Mouse (Mus musculus): ENCODE data around the gene Cdh24. TPM values are rescaled to one million over a fixed set of nuclear protein-coding genes. Genes with fewer than 3 reads are reported as not detected.

The Cdh24 gene
- total RNA-seq, 2 experiments from 2014 or later, result 0.41 to 0.54 TPM

- ATAC-seq (replicated peaks; ENCODE audit: poor library complexity, severe bottlenecking), result no peak
These were observed 31.2 kb downstream of the Cdh24 start for GRCm38 (mm10) chr14:54609962-54610361.

GRCm38 (mm10) chr14:54609245-54609644 is 31.9 kb downstream of the Cdh24 start:
- ATAC-seq (replicated peaks; ENCODE audit: poor library complexity, severe bottlenecking), result no peak

GRCm38 (mm10) chr14:54607226-54607625 is 33.9 kb downstream of the Cdh24 start:
- no peak for ATAC-seq (replicated peaks; ENCODE audit: poor library complexity, severe bottlenecking)

- ATAC-seq (replicated peaks; ENCODE audit: poor library complexity, severe bottlenecking), result peak; percentile 61
These were observed 35.3 kb downstream of the Cdh24 start, which contains the start of gene 4931414P19Rik for GRCm38 (mm10) chr14:54605752-54606321. Gene 4931414P19Rik, minus strand, starts transcription at chr14:54605993.

- ATAC-seq (replicated peaks; ENCODE audit: poor library complexity, severe bottlenecking), result no peak
These were observed 37.5 kb downstream of the Cdh24 start for GRCm38 (mm10) chr14:54603686-54604085.

GRCm38 (mm10) chr14:54603038-54603654 is 38.0 kb downstream of the Cdh24 start:
- peak; percentile 99 for ATAC-seq (replicated peaks; ENCODE audit: poor library complexity, severe bottlenecking)

GRCm38 (mm10) chr14:54602613-54603012 is 38.6 kb downstream of the Cdh24 start:
- no peak for ATAC-seq (replicated peaks; ENCODE audit: poor library complexity, severe bottlenecking)

- no peak for ATAC-seq (replicated peaks; ENCODE audit: poor library complexity, severe bottlenecking)
These were observed 39.6 kb downstream of the Cdh24 start for GRCm38 (mm10) chr14:54601601-54602000.

GRCm38 (mm10) chr14:54597084-54597483 is 44.1 kb downstream of the Cdh24 start:
- ATAC-seq (replicated peaks; ENCODE audit: poor library complexity, severe bottlenecking), result peak; percentile 48; the same call in 1 of the 2 replicates

GRCm38 (mm10) chr14:54594631-54595414 is 46.3 kb downstream of the Cdh24 start:
- no peak for ATAC-seq (replicated peaks; ENCODE audit: poor library complexity, severe bottlenecking)

GRCm38 (mm10) chr14:54594055-54594454 is 47.1 kb downstream of the Cdh24 start:
- ATAC-seq (replicated peaks; ENCODE audit: poor library complexity, severe bottlenecking), result no peak

GRCm38 (mm10) chr14:54592319-54592934 is 48.7 kb downstream of the Cdh24 start:
- no peak for ATAC-seq (replicated peaks; ENCODE audit: poor library complexity, severe bottlenecking)

- no peak for ATAC-seq (replicated peaks; ENCODE audit: poor library complexity, severe bottlenecking)
These were observed 50.1 kb downstream of the Cdh24 start for GRCm38 (mm10) chr14:54591056-54591455.

GRCm38 (mm10) chr14:54583681-54584338 is 57.4 kb downstream of the Cdh24 start:
- ATAC-seq (replicated peaks; ENCODE audit: poor library complexity, severe bottlenecking), result peak; percentile 65

GRCm38 (mm10) chr14:54582536-54582935 is 58.6 kb downstream of the Cdh24 start:
- ATAC-seq (replicated peaks; ENCODE audit: poor library complexity, severe bottlenecking), result no peak

Other genes starting within 250 kb of the Cdh24 start
- 10.3 and 10.7 TPM in 2 replicates for gene Slc7a7, start 223.6 kb downstream of the Cdh24 start, total RNA-seq (2014; fragmentation: Nextera tagmentation)
- gene Slc7a7, start 223.6 kb downstream of the Cdh24 start, total RNA-seq (2017), result 3.0 and 3.1 TPM in 2 replicates
- 63.7 and 100 TPM in 2 replicates for gene Mrpl52, start 214.5 kb downstream of the Cdh24 start, total RNA-seq (2014; fragmentation: Nextera tagmentation)
- gene Mrpl52, start 214.5 kb downstream of the Cdh24 start, total RNA-seq (2017), result 34.0 and 40.1 TPM in 2 replicates
- gene Mmp14, start 209.8 kb downstream of the Cdh24 start, total RNA-seq (2014; fragmentation: Nextera tagmentation), result not detected in 2 replicates
- gene Mmp14, start 209.8 kb downstream of the Cdh24 start, total RNA-seq (2017), result not detected in 2 replicates
- gene Lrp10, start 177.2 kb downstream of the Cdh24 start, total RNA-seq (2014; fragmentation: Nextera tagmentation), result 37.3 and 41.5 TPM in 2 replicates
- gene Lrp10, start 177.2 kb downstream of the Cdh24 start, total RNA-seq (2017), result 20.0 and 23.7 TPM in 2 replicates
- not detected in 2 replicates for gene Rem2, start 165.3 kb downstream of the Cdh24 start, total RNA-seq (2014; fragmentation: Nextera tagmentation)
- not detected in 2 replicates for gene Rem2, start 165.3 kb downstream of the Cdh24 start, total RNA-seq (2017)
- gene Prmt5, start 123.8 kb downstream of the Cdh24 start, total RNA-seq (2014; fragmentation: Nextera tagmentation), result 69.5 and 89.4 TPM in 2 replicates
- gene Prmt5, start 123.8 kb downstream of the Cdh24 start, total RNA-seq (2017), result 57.4 and 68.2 TPM in 2 replicates
- gene Haus4, start 86.7 kb downstream of the Cdh24 start, total RNA-seq (2014; fragmentation: Nextera tagmentation), result 70.3 and 79.6 TPM in 2 replicates
- 85.8 and 93.8 TPM in 2 replicates for gene Haus4, start 86.7 kb downstream of the Cdh24 start, total RNA-seq (2017)
- 0.77 and 1.0 TPM in 2 replicates for gene Ajuba, start 63.8 kb downstream of the Cdh24 start, total RNA-seq (2014; fragmentation: Nextera tagmentation)
- gene Ajuba, start 63.8 kb downstream of the Cdh24 start, total RNA-seq (2017), result 1.2 and 2.1 TPM in 2 replicates
- gene 4931414P19Rik, start 35.4 kb downstream of the Cdh24 start, total RNA-seq (2014; fragmentation: Nextera tagmentation), result 5.8 and 9.9 TPM in 2 replicates
- 3.6 and 4.3 TPM in 2 replicates for gene 4931414P19Rik, start 35.4 kb downstream of the Cdh24 start, total RNA-seq (2017)
- 237 and 287 TPM in 2 replicates for gene Psmb5, start 23.3 kb downstream of the Cdh24 start, total RNA-seq (2014; fragmentation: Nextera tagmentation)
- gene Psmb5, start 23.3 kb downstream of the Cdh24 start, total RNA-seq (2017), result 63.3 and 69.9 TPM in 2 replicates
- gene Psmb11, start 19.9 kb downstream of the Cdh24 start, total RNA-seq (2014; fragmentation: Nextera tagmentation), result 0.09 TPM in 1 of 2 replicates, not detected in the other
- gene Psmb11, start 19.9 kb downstream of the Cdh24 start, total RNA-seq (2017), result not detected in 2 replicates
- gene Gm17606, start 412 bp downstream of the Cdh24 start, total RNA-seq (2014; fragmentation: Nextera tagmentation), result not detected in 2 replicates
- gene Gm17606, start 412 bp downstream of the Cdh24 start, total RNA-seq (2017), result not detected in 2 replicates
- gene 1700123O20Rik, start 44.9 kb upstream of the Cdh24 start, total RNA-seq (2014; fragmentation: Nextera tagmentation), result 44.3 and 69.7 TPM in 2 replicates
- 42.2 and 50.0 TPM in 2 replicates for gene 1700123O20Rik, start 44.9 kb upstream of the Cdh24 start, total RNA-seq (2017)
- 236 and 252 TPM in 2 replicates for gene Acin1, start 45.6 kb upstream of the Cdh24 start, total RNA-seq (2014; fragmentation: Nextera tagmentation)
- gene Acin1, start 45.6 kb upstream of the Cdh24 start, total RNA-seq (2017), result 198 and 208 TPM in 2 replicates
- gene Gm29776, start 57.5 kb upstream of the Cdh24 start, total RNA-seq (2014; fragmentation: Nextera tagmentation), result 0.15 TPM in 1 of 2 replicates, not detected in the other
- gene Gm29776, start 57.5 kb upstream of the Cdh24 start, total RNA-seq (2017), result 0.22 TPM in 1 of 2 replicates, not detected in the other
- gene Cebpe, start 70.8 kb upstream of the Cdh24 start, total RNA-seq (2014; fragmentation: Nextera tagmentation), result 23.1 and 45.9 TPM in 2 replicates
- gene Cebpe, start 70.8 kb upstream of the Cdh24 start, total RNA-seq (2017), result 57.2 and 63.7 TPM in 2 replicates
- 7.6 and 8.3 TPM in 2 replicates for gene Slc7a8, start 140.6 kb upstream of the Cdh24 start, total RNA-seq (2014; fragmentation: Nextera tagmentation)
- 2.0 and 3.2 TPM in 2 replicates for gene Slc7a8, start 140.6 kb upstream of the Cdh24 start, total RNA-seq (2017)
- gene Rnf212b, start 172.8 kb upstream of the Cdh24 start, total RNA-seq (2014; fragmentation: Nextera tagmentation), result not detected in 2 replicates
- gene Rnf212b, start 172.8 kb upstream of the Cdh24 start, total RNA-seq (2017), result not detected in 2 replicates
- gene Homez, start 229.6 kb upstream of the Cdh24 start, total RNA-seq (2014; fragmentation: Nextera tagmentation), result 14.3 and 19.1 TPM in 2 replicates
- 8.4 and 8.7 TPM in 2 replicates for gene Homez, start 229.6 kb upstream of the Cdh24 start, total RNA-seq (2017)
- 12.2 and 21.1 TPM in 2 replicates for gene Ppp1r3e, start 236.2 kb upstream of the Cdh24 start, total RNA-seq (2014; fragmentation: Nextera tagmentation)
- gene Ppp1r3e, start 236.2 kb upstream of the Cdh24 start, total RNA-seq (2017), result 2.5 and 2.9 TPM in 2 replicates
- 9.4 and 13.5 TPM in 2 replicates for gene Bcl2l2, start 242.0 kb upstream of the Cdh24 start, total RNA-seq (2014; fragmentation: Nextera tagmentation)
- 9.9 and 10.9 TPM in 2 replicates for gene Bcl2l2, start 242.0 kb upstream of the Cdh24 start, total RNA-seq (2017)
- not detected in 2 replicates for gene Gm20521, start 242.1 kb upstream of the Cdh24 start, total RNA-seq (2014; fragmentation: Nextera tagmentation)
- gene Gm20521, start 242.1 kb upstream of the Cdh24 start, total RNA-seq (2017), result not detected in 2 replicates